Mouse (Mus musculus) thymus, postnatal 14 days (tissue): ENCODE data around the gene Cd68.
A peak's percentile ranks its signal among the peaks of the same experiment; 100 is the strongest.

Experiments
- DNase-seq: peaks from one replicate; pipeline ENCODE4 v3.0.0; 2021

The Cd68 gene

DNA sequence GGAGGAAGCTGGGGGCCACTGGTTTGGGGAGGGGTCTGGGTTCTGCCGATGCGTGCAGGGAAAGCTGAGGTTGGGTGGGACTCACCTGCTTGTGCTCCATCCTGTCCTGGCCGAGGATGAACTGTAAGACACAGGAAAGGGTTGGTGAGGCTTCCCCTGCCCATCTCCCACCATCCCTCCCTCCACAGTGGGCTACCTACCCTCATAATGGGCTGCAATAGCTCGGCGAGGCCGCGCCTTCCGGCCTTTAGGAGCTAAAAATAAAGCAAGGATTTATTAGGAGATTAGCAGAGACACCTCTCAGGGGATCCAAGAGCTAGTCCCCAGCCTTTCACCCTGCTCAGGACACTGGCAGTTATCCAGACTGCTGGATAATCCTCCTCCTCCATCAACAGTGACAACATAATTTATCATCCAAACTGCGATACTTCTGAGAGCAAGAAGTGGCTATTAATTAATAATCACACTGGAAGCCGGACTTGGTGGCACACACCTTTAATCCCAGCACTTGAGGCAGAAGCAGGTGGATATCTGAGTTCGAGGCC is 27.5 kb upstream of the Cd68 start:
- no peak for DNase-seq

DNA sequence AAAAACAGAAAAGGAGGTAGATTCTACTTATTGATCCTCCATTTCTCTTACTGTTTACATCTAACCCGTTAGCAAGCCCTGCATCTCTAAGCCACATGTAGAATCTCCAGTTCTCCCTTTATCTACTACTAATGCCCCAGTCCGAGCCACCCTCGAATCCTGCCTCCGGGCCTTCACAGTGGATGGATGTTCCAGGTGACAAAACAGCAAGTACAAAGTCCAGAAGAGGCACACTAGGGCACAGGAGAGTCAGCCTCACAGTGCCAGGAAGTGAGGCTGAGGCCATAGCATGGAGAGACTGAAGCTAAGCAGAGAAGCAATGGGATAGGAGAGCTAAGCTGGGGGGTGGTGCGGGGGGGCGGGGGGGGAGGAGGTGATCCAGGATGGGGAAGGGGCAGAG is 26.9 kb upstream of the Cd68 start:
- no peak for DNase-seq

DNA sequence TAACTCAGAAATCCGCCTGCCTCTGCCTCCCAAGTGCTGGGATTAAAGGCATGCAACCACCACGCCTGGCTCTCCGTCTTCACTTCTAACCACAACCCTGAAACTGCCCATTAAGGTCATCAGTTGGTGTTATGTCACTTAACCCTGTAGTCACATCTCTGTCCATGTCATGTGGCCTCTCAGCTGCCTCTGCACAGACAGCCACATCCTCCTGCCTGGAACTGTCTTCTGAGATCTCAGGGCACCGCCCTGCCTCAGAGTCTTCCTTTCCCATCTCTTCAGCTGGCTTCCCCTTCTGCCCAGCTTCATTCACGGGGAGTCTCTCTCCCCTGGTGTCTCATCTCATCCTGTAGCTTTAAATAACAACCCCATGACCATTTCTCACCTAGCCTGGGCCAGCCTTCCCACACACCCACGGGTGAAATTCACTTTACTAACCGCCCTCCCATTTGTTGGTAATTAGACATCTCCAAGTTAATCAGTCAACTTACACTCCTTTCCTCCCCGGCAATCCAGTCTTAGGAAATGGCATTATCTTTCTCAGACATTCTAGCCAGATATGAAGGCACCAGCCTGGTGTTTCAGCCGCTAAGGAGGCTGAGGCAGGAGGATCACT is 26.4 kb upstream of the Cd68 start:
- no peak for DNase-seq

DNA sequence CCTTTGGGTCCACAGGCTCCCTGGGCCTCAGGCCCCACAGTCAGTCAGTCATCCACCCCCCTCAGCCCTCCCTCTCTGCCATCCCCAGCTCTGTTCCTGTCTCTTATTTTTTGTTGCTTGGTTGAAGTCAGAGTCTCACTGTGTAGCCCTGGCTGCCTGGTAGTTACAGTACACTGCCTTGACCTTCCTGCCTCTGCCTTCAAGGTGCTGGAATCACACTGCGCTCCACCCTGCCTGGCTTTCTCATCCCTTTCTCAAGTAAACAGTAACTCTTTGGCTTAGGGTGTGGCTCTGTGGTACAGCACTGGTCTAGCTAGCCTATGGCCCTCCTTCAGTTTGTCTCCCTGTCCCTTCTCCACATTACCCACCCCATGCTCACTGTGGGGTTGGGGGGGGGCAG is 23.9 kb upstream of the Cd68 start:
- no peak for DNase-seq

DNA sequence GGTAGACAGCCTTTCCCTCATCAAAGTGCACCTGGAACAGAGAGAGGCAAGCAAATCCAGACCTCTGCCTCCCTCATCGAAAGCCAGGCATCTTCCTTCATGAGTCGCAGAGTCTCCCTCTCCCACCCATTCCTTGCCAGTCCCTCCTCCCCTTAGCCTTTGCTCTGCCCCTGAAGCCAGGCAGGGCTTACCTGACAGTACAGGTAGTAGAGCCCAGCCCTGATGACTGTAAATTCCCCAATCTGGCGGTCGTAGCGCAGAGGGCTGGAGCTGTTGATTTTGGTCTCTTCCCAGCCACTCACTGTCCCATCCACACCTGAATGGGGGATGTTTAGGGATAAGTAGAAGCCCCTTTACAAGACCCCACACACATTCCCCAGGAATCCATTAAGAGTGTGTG is 21.1 kb upstream of the Cd68 start:
- no peak for DNase-seq

DNA sequence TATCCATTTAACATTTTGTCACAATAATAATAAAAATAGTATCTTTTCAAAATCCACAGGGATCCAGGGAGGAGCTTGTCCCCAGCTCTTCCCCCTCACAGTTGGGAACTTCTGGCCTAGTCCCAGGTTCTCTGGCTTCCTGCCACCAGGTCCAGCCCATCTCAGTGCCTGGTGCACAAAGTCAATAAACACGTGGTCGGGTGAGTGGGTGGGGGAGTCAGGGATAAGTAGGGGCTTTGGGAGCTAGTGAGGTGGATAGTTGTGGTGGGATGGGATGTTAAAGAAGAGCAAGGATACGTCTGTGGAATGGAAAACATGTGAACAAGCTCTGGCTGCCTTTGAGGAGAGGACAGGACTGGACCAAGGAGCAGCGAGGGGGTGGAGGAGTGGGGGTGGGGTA is 20.4 kb upstream of the Cd68 start:
- DNase-seq = no peak

DNA sequence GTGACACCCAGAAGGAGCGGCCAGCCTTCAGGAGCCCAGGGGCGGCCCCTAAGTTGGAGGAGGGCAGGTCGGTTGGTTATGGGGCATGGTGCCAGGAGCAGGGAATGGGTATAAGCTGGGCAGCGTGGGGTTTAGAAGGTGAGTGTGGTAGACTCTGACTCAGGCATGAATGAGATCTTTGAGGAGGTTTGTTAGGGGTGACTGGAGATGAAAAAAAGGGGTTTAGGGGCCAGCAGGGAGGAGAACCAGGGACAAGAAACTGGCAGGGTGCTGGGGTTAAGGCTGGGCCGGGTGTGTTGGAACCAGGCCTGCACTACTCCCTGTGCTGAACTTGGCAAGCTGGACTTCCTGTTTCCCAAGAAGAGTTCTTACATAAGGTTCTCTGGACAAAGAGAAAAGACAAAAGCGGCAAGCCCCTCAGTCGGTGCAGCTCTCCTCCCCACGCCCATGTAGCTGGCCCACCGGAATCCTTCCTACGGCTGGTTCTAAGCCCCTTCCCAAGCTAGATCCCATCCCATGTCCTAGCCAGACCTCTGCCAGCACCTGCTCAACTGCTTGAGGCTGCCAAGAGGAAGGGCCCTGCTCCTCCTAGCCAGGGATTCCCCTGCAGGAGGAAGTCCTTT is 19.7 kb upstream of the Cd68 start, which contains the start of gene Tnfsf13:
Gene Tnfsf13, minus strand, starts transcription at position 259 of the 623 bp plus-strand sequence.
- no peak for DNase-seq

DNA sequence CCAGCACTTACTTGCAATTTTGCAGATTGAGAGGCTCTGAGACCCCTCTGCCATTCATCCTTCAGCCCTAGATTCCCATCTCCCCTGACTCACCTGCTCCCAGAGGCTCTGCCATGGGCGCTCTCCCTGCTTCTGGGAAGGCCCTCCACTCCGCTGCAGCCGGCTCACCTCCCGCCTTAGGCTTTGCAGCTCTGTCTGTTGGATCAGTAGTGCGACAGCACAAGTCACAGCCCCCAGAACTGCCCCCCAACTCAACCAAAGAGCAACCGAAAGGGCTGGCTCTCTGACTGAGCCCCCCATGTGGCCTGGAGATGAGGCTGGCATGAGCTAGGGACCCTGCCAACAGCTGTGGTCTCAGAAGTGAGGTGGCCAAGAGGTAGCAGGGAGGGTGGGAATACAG is 19.0 kb upstream of the Cd68 start:
- no peak for DNase-seq

DNA sequence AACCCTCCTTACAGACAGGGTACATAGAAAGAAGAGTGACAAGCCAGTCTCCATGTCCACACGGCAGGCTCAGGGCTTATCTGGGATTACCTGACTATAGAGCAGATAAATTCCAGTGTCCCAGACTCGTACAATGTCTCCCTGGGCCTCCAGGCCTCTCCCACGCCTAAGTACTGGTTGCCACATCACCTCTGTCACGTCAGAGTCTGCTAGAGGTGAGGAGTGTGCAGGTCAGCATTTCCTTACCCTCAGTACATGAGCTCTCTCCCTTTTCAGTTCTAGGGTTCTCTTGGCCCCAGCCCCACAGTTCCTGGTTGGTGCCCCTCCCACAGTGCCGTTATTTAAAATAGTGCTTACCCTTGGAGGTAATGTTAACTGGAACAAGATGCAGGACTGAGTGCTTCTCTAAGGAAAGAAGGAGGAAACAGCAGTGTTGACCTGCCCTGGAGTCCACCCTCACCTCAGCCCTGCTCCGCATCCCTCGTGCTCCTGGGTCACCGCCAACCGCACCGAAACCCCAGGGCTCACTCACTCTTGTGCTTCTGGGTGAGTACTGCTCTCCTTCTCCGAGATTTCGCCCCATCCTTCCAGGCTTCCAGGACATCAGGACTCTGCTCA is 18.3 kb upstream of the Cd68 start:
- no peak for DNase-seq

DNA sequence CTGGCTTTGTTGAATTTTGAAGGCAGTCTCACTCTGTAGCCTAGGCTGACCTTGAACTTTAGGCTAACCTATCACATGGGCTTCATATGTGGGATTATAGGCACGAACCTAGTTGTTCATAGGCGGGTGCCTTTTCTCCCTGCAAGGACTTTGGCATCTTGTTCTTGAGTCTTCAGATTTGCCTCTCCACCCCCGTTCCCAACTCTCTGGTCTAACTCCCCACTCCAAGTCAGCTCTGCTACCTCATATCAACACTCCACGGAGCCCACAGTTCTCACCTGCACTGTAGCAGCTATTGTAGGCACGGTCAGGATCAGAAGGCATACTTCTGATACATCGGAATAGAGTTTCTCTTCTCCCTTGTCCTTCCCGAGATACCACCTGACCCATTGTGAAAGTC is 17.6 kb upstream of the Cd68 start:
- no peak for DNase-seq

DNA sequence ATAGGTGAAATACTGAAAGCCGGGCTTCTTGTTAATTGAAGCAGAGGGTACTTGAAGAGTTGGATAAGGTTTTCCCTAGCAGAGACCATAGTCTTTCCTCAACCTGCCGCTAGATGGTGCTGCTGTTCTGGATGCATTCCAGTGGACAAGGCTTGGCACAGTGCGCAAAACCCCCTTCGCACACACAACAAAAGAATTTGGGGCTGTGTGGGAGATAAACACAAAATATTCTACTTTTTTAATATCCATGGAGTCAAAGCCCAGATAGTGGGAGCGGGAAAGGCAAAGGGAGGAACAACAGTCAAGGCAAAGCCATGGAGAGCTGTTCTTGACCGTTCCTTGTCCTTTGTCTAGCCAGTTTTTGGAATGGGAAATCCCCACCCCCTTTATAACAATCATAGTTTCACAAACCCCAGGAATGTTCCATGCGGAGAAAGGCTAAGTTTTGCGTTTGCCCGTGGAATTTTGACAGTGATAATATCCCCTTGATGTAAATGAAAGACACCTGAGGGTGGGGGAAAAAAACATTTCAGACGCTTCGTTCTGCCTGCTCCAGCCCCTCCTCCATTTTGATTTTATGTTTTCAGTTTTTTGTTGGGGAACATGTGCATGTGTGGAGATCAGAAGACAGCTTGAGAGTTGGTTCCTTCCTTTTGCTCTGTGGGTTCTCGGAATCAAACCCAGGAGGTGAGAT is 17.0 kb upstream of the Cd68 start:
- DNase-seq = peak; percentile 88

DNA sequence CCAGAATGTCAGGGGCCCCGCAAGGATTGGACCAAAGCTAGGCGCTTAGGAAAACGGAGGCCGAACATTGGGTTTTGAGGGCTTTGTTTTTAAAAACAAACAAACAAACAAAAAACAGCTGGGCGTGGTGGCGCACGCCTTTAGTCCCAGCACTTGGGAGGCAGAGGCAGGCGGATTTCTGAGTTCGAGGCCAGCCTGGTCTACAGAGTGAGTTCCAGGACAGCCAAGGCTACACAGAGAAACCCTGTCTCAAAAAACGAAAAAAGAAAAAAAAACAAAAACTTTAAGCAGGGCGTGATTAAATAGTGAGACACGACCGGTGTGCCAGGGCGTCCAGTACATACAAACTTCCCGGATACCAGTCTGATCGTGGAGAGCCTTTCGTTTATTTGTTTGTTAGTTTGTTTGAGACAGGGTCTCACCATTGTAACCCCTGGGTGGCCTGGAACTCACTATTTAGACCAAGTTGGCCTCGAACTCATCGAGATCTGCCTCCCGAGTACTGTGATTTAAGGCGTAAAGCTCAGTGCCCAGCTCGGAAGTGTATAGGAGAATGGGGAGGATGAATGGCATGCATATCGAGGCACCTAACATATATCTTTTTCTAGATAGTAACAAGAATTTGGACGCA is 16.4 kb upstream of the Cd68 start:
- no peak for DNase-seq

DNA sequence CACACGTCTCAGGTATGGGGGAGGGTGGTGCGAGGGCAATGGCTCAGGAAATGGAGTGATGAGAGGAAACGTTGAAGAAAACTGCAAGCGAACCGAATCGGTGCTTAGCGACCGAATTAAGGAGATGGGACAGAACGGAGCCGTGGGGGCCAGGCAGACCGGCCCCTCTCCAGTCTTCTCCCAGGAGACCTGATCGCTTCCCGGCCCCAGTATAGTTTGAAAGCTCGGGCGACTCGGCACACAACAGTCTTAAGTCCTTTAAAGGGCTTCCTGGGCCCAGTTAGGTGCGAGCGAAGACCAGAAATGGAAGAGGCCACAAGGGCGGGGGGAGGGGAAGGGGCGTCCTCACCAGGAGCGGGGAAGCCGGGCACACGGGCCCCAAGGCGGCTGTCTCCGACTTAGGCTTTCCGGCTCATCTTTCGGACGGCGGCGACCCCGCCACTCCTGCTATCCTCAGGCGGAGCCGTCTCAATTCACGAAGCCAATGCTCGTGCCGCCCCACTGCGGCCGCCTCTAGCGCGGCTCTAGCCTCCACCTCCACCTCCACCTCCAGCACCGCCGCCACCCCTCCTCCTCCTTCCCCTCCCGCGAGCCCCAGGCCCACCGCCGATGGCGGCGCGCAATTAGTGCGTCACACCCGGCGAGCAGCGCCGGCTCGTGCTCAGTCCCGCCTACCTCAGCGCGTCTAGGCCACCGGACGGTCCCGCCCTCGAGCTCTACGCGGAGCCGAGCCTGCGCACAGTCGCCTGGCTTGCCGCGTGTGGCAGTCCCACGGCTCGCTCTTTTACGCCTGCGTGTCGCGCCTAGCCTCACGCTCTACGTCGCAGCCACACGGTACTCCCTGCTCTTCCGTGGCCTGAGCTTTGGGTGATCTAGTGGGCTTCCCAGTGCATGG is 15.6 kb upstream of the Cd68 start, which contains the start of gene Senp3:
Gene Senp3, minus strand, starts transcription at position 771 of the 895 bp plus-strand sequence.
- peak; percentile 98 for DNase-seq

DNA sequence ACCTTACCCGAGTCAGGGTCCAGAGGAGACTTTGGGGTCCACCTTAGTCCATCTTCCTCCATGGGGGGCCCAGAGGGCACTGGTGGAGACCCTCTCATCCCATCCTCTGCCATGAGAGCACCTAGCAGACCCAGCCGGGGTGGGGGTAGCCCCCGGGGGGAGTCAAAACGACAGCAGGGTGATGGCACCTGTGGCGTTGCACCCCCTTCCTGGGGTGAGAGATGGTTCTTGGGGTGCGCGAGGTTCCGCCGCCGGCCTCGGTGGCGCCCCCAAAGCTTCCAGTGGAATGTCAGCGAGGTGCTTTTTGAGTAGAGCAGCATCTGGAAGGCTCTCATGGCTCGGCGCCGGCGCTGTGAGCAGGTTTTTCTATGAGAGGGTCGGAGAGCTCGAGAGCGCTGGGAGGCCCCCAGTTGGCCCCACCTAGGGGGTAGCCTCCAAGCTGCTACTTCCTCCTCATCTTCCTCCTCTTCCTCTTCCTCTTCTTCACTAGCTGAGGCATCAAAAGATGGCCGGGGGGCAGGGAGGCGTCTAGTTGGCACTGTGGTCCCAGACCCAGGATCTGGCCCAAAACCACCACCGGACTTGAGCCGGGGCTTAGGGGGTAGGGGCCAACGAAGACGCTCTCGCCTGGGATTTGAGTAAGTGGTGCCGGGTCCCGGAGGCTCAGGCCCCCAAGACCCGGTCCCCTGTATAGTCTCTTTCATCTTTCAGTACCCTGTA is 14.3 kb upstream of the Cd68 start:
- DNase-seq = peak; percentile 15

DNA sequence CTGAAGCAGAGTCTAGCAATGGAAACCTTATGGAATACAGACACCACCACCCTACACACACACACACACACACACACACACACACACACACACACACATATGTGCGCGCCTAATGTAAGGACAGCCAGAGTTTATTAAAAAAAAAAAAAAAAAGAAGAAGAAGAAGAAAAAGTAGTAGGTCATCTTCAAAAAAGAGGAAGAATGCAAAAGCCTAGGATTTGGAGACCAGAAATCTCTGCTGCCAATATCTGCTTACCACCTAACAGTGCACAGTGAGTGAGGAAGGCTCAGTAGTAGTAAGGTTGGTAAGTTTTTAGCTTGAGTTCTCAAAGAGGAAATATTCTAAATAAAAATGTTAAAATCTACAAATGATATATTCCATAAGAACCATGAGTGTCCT is 13.2 kb upstream of the Cd68 start:
- no peak for DNase-seq

DNA sequence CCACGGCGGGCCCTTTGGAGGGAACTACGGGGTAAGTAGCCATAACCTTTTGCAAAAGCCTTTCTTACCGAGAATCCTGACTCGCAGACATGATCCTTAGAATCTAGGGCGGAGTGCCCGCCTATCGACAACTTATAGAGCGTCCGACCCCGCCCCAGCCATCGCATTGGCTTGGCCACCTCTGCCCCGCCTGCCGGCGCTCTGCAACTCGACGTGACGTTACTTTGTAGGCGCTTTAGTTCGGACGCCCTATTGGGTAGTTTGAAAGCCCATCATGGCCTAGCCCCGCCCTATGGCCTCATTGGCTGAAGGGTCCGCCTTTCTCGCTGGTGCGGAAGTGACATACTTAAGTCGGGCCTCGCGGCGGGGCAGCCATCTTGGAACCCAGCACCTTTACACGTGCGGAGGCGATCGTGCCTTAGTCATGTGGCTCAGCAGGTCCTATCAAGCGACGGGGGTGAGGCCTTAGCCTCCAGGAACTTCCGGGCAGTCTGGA is 6.3 kb upstream of the Cd68 start, which contains the start of gene Eif4a1:
Gene Eif4a1, minus strand, starts transcription at position 213 of the 496 bp plus-strand sequence.
- peak; percentile 99 for DNase-seq

DNA sequence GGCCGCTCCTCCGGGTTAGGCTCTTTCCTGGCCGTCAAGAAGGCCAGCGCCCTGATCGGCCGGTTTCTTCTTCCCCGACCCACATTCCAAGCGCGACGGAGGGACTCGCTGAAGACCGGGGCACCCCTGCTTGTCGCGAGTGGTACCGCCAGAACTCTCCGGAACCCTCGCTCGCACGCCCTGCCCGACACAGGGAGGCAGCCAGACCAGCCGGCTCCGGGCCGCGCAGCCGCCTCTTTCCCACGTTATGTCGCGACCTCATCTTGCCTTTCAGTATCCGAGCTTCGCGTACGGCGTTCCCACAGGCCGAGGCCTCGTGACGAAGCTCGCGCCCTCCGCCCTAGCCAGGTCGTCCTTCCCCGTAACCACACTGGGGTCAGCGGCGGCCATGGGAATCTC is 5.8 kb upstream of the Cd68 start:
- no peak for DNase-seq

DNA sequence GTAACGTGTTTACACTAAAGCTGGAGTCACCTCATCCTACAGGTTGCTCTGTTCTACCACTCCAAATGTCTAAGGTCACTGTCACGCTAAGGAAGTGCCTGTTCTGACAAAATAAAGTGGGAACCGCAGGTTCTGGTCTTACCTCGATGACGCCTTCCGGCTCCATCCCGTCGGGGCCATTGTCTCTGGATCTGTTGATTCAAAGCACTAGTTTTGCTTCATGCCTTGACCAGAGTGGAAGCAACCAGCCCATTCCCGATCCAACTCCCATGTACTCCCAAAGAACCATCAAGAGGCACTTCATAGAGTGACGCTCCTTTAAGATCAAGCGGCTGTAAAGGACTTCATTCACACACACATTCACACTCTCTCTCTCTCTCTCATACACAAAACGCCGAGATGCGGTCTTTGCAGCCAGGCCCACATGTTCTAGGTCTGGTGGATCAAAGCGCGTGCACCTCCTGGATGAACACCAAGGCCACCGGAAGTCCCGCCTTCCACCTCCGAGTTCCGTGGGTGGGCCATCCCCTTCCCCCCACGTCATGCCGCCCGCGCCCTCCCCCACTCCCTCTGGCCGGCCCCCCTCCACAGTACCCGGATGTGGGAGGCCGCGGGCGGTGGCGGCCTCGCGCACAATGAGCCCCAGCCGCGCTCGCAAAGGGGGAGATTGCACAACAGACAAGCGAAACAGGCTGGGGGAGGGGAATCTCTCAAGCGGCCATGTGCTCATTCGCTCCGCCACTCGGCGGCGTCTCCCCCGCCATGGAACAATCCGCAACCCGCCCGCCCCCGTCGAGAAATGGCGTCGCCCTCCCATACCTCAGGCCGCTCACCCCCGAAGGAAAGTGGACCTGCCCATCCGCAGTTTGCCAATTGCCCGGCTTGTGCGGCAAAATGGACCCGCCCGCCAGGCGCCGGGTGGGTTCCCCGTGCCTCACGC is 5.1 kb upstream of the Cd68 start:
- peak; percentile 98 for DNase-seq

DNA sequence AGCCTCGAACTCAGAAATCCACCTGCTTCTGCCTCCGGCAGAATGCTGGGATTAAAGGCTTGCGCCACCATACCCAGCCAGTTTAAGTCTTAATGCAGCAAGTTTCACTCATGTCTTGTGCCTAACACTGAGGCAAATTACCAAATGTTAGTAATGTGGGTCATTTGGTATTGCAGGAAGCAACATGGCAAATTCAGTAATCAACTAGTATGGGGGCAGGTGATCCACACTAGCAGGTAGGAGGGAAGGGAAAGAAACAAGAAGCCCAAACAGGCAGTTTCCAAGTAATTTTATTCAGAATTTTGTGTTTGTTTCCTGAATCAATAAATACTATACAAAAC is 682 bp upstream of the Cd68 start:
- no peak for DNase-seq

DNA sequence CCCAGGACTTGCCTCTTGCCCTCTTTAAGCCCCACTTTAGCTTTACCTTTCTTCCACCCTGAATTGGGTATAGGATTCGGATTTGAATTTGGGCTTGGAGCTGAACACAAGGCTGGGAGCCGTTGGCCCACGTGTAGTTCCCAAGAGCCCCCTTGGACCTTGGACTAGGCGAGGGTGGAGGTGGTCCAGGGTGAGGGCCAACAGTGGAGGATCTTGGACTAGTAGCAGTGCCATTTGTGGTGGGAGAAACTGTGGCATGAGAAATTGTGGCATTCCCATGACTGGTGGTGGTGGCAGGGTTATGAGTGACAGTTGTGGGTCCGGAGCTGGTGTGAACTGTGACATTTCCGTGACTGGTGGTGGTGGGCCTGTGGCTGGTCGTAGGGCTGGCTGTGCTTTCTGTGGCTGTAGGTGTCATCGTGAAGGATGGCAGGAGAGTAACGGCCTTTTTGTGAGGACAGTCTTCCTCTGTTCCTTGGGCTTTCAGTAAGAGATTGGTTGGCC is 444 bp downstream of the Cd68 start:
- no peak for DNase-seq
